Mouse (Mus musculus): ENCODE data around the gene Sim2.

- TF ChIP-seq CTCF (IDR thresholded peaks at IDR 0.05; ENCODE audit: low read depth, low read length) (no peak), POLR2A (IDR thresholded peaks at IDR 0.05; ENCODE audit: insufficient read depth, low read length) (no peak)
Measured at GRCm38 (mm10) chr16:94066771-94067170, 18.0 kb upstream of the Sim2 start.
